In genomic region chr5:122283828-122284182, GRCm38 (mm10) we compare ENCODE assay signal across 8 mouse cellular contexts. TPM values are rescaled to one million over a fixed set of nuclear protein-coding genes. Genes with fewer than 3 reads are reported as not detected.
A peak's percentile ranks its signal among the peaks of the same experiment; 100 is the strongest.
DNase-seq lines count a peak whose midpoint lies in the region; ATAC-seq and TF ChIP-seq lines count a peak whose summit lies in the region.

No protein-coding gene starts in this region.

- TF ChIP-seq CTCF in kidney, adult 2 months (conservative IDR thresholded peaks at IDR 0.05; ENCODE audit: insufficient read depth, insufficient read length, low read depth, low read length): no peak

- H3K4me1 ChIP-seq in kidney, adult 2 months (ENCODE audit: control insufficient read depth, insufficient read depth, low read length): peaks cover 31% of the 10 kb centered on the region
- H3K4me1 ChIP-seq in embryonic facial prominence, embryonic 12.5 days: peaks cover 24% of the 10 kb centered on the region
- H3K4me1 ChIP-seq in hindbrain, embryonic 14.5 days (replicated peaks; ENCODE audit: control insufficient read depth, insufficient read depth, low read length): peaks cover 14% of the 10 kb centered on the region
- peaks cover 14% of the 10 kb centered on the region for H3K4me1 ChIP-seq in midbrain, embryonic 12.5 days

- 14% methylated on average over 2 of the region's 2 CpGs for whole genome bisulfite sequencing in kidney, adult 2 months
- 19% methylated on average over 2 of the region's 2 CpGs for WGBS in embryonic facial prominence, embryonic 12.5 days
- 17% methylated on average over 2 of the region's 2 CpGs for WGBS in hindbrain, embryonic 14.5 days
- 26% methylated on average over 2 of the region's 2 CpGs for WGBS in midbrain, embryonic 12.5 days

- H3K27me3 ChIP-seq in kidney, adult 2 months (replicated peaks; ENCODE audit: control insufficient read depth, insufficient read depth, low read length): no peaks in the 10 kb centered on the region
- H3K27me3 ChIP-seq in embryonic facial prominence, embryonic 12.5 days: no peaks in the 10 kb centered on the region
- no peaks in the 10 kb centered on the region for H3K27me3 ChIP-seq in hindbrain, embryonic 14.5 days (ENCODE audit: control insufficient read depth, insufficient read depth, low read length)
- H3K27me3 ChIP-seq in midbrain, embryonic 12.5 days: no peaks in the 10 kb centered on the region

- peak overlapping the region; percentile 96 for H3K4me2 ChIP-seq in embryonic facial prominence, embryonic 12.5 days (replicated peaks)
- H3K4me2 ChIP-seq in hindbrain, embryonic 14.5 days (replicated peaks): peak overlapping the region; percentile 25; the same call in 1 of the 2 replicates
- H3K4me2 ChIP-seq in midbrain, embryonic 12.5 days (replicated peaks): peak overlapping the region; percentile 99

- H3K27ac ChIP-seq in kidney, adult 2 months (ENCODE audit: insufficient read depth, low read depth, low read length): peak overlapping the region; percentile 16; the same call in 1 of the 2 replicates
- H3K27ac ChIP-seq in embryonic facial prominence, embryonic 12.5 days: no peak overlapping the region
- no peak overlapping the region for H3K27ac ChIP-seq in hindbrain, embryonic 14.5 days
- H3K27ac ChIP-seq in midbrain, embryonic 12.5 days (replicated peaks): no peak overlapping the region

- H3K36me3 ChIP-seq in kidney, adult 2 months (ENCODE audit: control insufficient read depth, insufficient read depth, low read length): no peaks in the 10 kb centered on the region
- H3K36me3 ChIP-seq in embryonic facial prominence, embryonic 12.5 days: 0 out of 2 replicates have a peak, but pooled peaks cover 12% of the 10 kb centered on the region
- no peaks in the 10 kb centered on the region for H3K36me3 ChIP-seq in hindbrain, embryonic 14.5 days (replicated peaks; ENCODE audit: control insufficient read depth, insufficient read depth)
- 0 out of 2 replicates have a peak, but pooled peaks cover 2% of the 10 kb centered on the region for H3K36me3 ChIP-seq in midbrain, embryonic 12.5 days

- H3K9me3 ChIP-seq in embryonic facial prominence, embryonic 12.5 days: no peaks in the 10 kb centered on the region
- no peaks in the 10 kb centered on the region for H3K9me3 ChIP-seq in hindbrain, embryonic 14.5 days (ENCODE audit: control insufficient read depth, low read length)
- H3K9me3 ChIP-seq in midbrain, embryonic 12.5 days: no peaks in the 10 kb centered on the region

- no peak overlapping the region for H3K9ac ChIP-seq in embryonic facial prominence, embryonic 12.5 days
- H3K9ac ChIP-seq in hindbrain, embryonic 14.5 days: no peak overlapping the region
- no peak overlapping the region for H3K9ac ChIP-seq in midbrain, embryonic 12.5 days (replicated peaks)

- DNase-seq in kidney, adult 2 months: no peak
- no peak for DNase-seq in kidney, postnatal 4 days
- DNase-seq in hindbrain, embryonic 14.5 days (ENCODE audit: low spot score): no peak
- DNase-seq in spleen, adult 12 weeks (ENCODE audit: low spot score): no peak
- DNase-seq in MN1 (ENCODE audit: low spot score): no peak
- DNase-seq in T-cell, adult 2 months (ENCODE audit: low spot score): no peak

- no peak overlapping the region for H3K4me3 ChIP-seq in kidney, adult 2 months (ENCODE audit: insufficient read depth, low read depth, low read length)
- peak overlapping the region; percentile 97; the same call in 1 of the 2 replicates for H3K4me3 ChIP-seq in embryonic facial prominence, embryonic 12.5 days
- no peak overlapping the region for H3K4me3 ChIP-seq in hindbrain, embryonic 14.5 days (replicated peaks; ENCODE audit: low read length)
- H3K4me3 ChIP-seq in midbrain, embryonic 12.5 days: peak overlapping the region; percentile 98

- no peak for TF ChIP-seq POLR2A in kidney, adult 2 months (IDR thresholded peaks at IDR 0.05; ENCODE audit: low read depth, low read length)

- ATAC-seq in embryonic facial prominence, embryonic 12.5 days (ENCODE audit: insufficient number of reproducible peaks, insufficient read depth, low FRiP score, low TSS enrichment): no peak
- no peak for ATAC-seq in hindbrain, embryonic 14.5 days (ENCODE audit: low FRiP score)
- ATAC-seq in midbrain, embryonic 12.5 days (ENCODE audit: low FRiP score, low read depth): no peak

RNA-seq across cellular contexts. Expression of gene Pptc7, which starts 0.4 kb away (rescaled TPM):
- polyA plus RNA-seq in kidney, adult 2 months (2012; rRNA removed): 28.8 and 31.7 TPM in 2 replicates
- 11.9 and 12.0 TPM in 2 replicates for polyA plus RNA-seq in embryonic facial prominence, embryonic 12.5 days (2016; fragmentation: Nextera tagmentation; extraction: Ambion mirVana)
- 8.4 and 8.5 TPM in 2 replicates for polyA plus RNA-seq in hindbrain, embryonic 14.5 days (2014; fragmentation: Nextera tagmentation; extraction: Ambion mirVana)
- polyA plus RNA-seq in midbrain, embryonic 12.5 days (2016; fragmentation: Nextera tagmentation; extraction: Ambion mirVana): 9.9 and 11.9 TPM in 2 replicates

RNA-seq across cellular contexts. Expression of gene Tctn1, which starts 19.5 kb away (rescaled TPM):
- polyA plus RNA-seq in kidney, adult 2 months (2012; rRNA removed): 18.2 and 23.2 TPM in 2 replicates
- polyA plus RNA-seq in embryonic facial prominence, embryonic 12.5 days (2016; fragmentation: Nextera tagmentation; extraction: Ambion mirVana): 5.9 and 6.5 TPM in 2 replicates
- polyA plus RNA-seq in hindbrain, embryonic 14.5 days (2014; fragmentation: Nextera tagmentation; extraction: Ambion mirVana): 4.4 and 6.5 TPM in 2 replicates
- polyA plus RNA-seq in midbrain, embryonic 12.5 days (2016; fragmentation: Nextera tagmentation; extraction: Ambion mirVana): 7.2 and 8.1 TPM in 2 replicates

Comparison
In these comparisons a context has a peak if more than half of its experiments do, and no peak if none do; other contexts are left out.
1. H3K4me3 ChIP-seq: peak in embryonic facial prominence, embryonic 12.5 days (single experiment) and midbrain, embryonic 12.5 days (single experiment); none in kidney, adult 2 months (single experiment) and hindbrain, embryonic 14.5 days (single experiment).
2. H3K4me2 ChIP-seq: peak in every context shown above with its lines; median percentile 99 in midbrain, embryonic 12.5 days; 96 in embryonic facial prominence, embryonic 12.5 days; 25 in hindbrain, embryonic 14.5 days.